Mouse (Mus musculus): ENCODE measurements around the gene Pck2.

DNA sequence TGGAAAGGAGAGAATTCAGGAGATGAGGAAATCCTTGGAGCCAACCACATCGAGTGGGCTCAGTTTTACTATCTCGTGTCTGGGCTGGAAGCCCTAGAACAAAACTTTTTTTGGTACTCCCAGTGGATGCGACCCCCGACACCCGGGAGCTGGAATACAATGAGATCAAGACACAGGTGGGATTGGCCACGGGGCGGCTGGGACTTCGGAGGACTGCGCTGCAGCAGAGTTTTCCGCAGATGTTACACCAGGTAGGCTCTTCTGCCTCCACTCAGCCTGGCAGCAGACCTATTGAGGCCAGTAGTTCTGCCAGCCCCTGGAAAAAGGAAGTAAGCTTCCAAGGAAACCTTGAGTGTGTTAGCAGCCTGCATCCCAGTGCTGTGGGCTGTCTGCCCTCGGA, 23.2 kb downstream of the Pck2 start:
- TF ChIP-seq POLR2A (IDR thresholded peaks at IDR 0.05; ENCODE audit: extremely low read depth, insufficient read depth, low read length) (no peak), CTCF (IDR thresholded peaks at IDR 0.05; ENCODE audit: extremely low read depth, insufficient read depth, low read length) (no peak)
